Mouse (Mus musculus): Measurements from ENCODE around the gene Clps. TPM values are rescaled to one million over a fixed set of nuclear protein-coding genes. Genes with fewer than 3 reads are reported as not detected.
A peak's percentile ranks its signal among the peaks of the same experiment; 100 is the strongest.
"Not testable (repeated sequence)": the region's sequence is repeated elsewhere in the genome, so short reads cannot be mapped to it uniquely, and the experiment has no call there.

The Clps gene
- polyA plus RNA-seq, 1 experiment = 2.0 TPM

GRCm38 (mm10) chr17:28572521-28572920, 12.0 kb upstream of the Clps start:
- DNase-seq = no peak
- Histone ChIP-seq H3K4me1 (ENCODE audit: control insufficient read depth, insufficient read depth, low read length) (no peaks in the 10 kb centered on the region), H3K4me3 (ENCODE audit: insufficient read depth, low read depth, low read length) (no peak overlapping the region), H3K27me3 (replicated peaks; ENCODE audit: control insufficient read depth, insufficient read depth, low read length) (no peaks in the 10 kb centered on the region; the same call in 1 of the 2 replicates), H3K27ac (ENCODE audit: insufficient read depth, low read depth, low read length) (no peak overlapping the region), H3K36me3 (ENCODE audit: control insufficient read depth, insufficient read depth, low read length) (no peaks in the 10 kb centered on the region)
- 82% methylated on average over 7 of the region's 7 CpGs for WGBS
- TF ChIP-seq CTCF (conservative IDR thresholded peaks at IDR 0.05; ENCODE audit: insufficient read depth, insufficient read length, low read depth, low read length) = no peak
- TF ChIP-seq POLR2A (IDR thresholded peaks at IDR 0.05; ENCODE audit: low read depth, low read length) = no peak

- Histone ChIP-seq H3K36me3 (ENCODE audit: control insufficient read depth, insufficient read depth, low read length) (no peaks in the 10 kb centered on the region), H3K4me1 (ENCODE audit: control insufficient read depth, insufficient read depth, low read length) (no peaks in the 10 kb centered on the region), H3K27me3 (replicated peaks; ENCODE audit: control insufficient read depth, insufficient read depth, low read length) (no peaks in the 10 kb centered on the region; the same call in 1 of the 2 replicates), H3K4me3 (ENCODE audit: insufficient read depth, low read depth, low read length) (no peak overlapping the region), H3K27ac (ENCODE audit: insufficient read depth, low read depth, low read length) (no peak overlapping the region)
- 56% methylated on average over 3 of the region's 3 CpGs for WGBS
- TF ChIP-seq POLR2A (IDR thresholded peaks at IDR 0.05; ENCODE audit: low read depth, low read length) (no peak), CTCF (conservative IDR thresholded peaks at IDR 0.05; ENCODE audit: insufficient read depth, insufficient read length, low read depth, low read length) (no peak)
- DNase-seq = peak; percentile 58
These were observed 11.3 kb upstream of the Clps start for GRCm38 (mm10) chr17:28571868-28572267.

- H3K36me3 ChIP-seq (ENCODE audit: control insufficient read depth, insufficient read depth, low read length) = no peaks in the 10 kb centered on the region
- H3K27me3 ChIP-seq (replicated peaks; ENCODE audit: control insufficient read depth, insufficient read depth, low read length) = no peaks in the 10 kb centered on the region
- no peak overlapping the region for H3K4me3 ChIP-seq (ENCODE audit: insufficient read depth, low read depth, low read length)
- no peak for DNase-seq
- no peaks in the 10 kb centered on the region for H3K4me1 ChIP-seq (ENCODE audit: control insufficient read depth, insufficient read depth, low read length)
- TF ChIP-seq POLR2A (IDR thresholded peaks at IDR 0.05; ENCODE audit: low read depth, low read length) (no peak), CTCF (conservative IDR thresholded peaks at IDR 0.05; ENCODE audit: insufficient read depth, insufficient read length, low read depth, low read length) (no peak)
- no peak overlapping the region for H3K27ac ChIP-seq (ENCODE audit: insufficient read depth, low read depth, low read length)
- WGBS = 53% methylated on average over 3 of the region's 3 CpGs
These were observed 7.0 kb upstream of the Clps start for GRCm38 (mm10) chr17:28567541-28567940.

GRCm38 (mm10) chr17:28565181-28565580, 4.6 kb upstream of the Clps start:
- H3K36me3 ChIP-seq (ENCODE audit: control insufficient read depth, insufficient read depth, low read length) = no peaks in the 10 kb centered on the region
- TF ChIP-seq POLR2A (IDR thresholded peaks at IDR 0.05; ENCODE audit: low read depth, low read length) (no peak), CTCF (conservative IDR thresholded peaks at IDR 0.05; ENCODE audit: insufficient read depth, insufficient read length, low read depth, low read length) (no peak)
- no peak overlapping the region for H3K4me3 ChIP-seq (ENCODE audit: insufficient read depth, low read depth, low read length)
- H3K4me1 ChIP-seq (ENCODE audit: control insufficient read depth, insufficient read depth, low read length) = no peaks in the 10 kb centered on the region
- peak; percentile 29 for DNase-seq
- H3K27ac ChIP-seq (ENCODE audit: insufficient read depth, low read depth, low read length) = no peak overlapping the region
- no peaks in the 10 kb centered on the region for H3K27me3 ChIP-seq (replicated peaks; ENCODE audit: control insufficient read depth, insufficient read depth, low read length)

GRCm38 (mm10) chr17:28561613-28562012, 1.0 kb upstream of the Clps start:
- WGBS = 63% methylated on average over 7 of the region's 7 CpGs
- Histone ChIP-seq H3K36me3 (ENCODE audit: control insufficient read depth, insufficient read depth, low read length) (no peaks in the 10 kb centered on the region), H3K27ac (ENCODE audit: insufficient read depth, low read depth, low read length) (no peak overlapping the region), H3K27me3 (replicated peaks; ENCODE audit: control insufficient read depth, insufficient read depth, low read length) (no peaks in the 10 kb centered on the region), H3K4me1 (ENCODE audit: control insufficient read depth, insufficient read depth, low read length) (no peaks in the 10 kb centered on the region), H3K4me3 (ENCODE audit: insufficient read depth, low read depth, low read length) (no peak overlapping the region)
- DNase-seq = no peak
- TF ChIP-seq POLR2A (IDR thresholded peaks at IDR 0.05; ENCODE audit: low read depth, low read length) (no peak), CTCF (conservative IDR thresholded peaks at IDR 0.05; ENCODE audit: insufficient read depth, insufficient read length, low read depth, low read length) (no peak)

GRCm38 (mm10) chr17:28557772-28558171, 2.8 kb downstream of the Clps start:
- no peak overlapping the region for H3K4me3 ChIP-seq (ENCODE audit: insufficient read depth, low read depth, low read length)
- 75% methylated on average over 6 of the region's 6 CpGs for WGBS

GRCm38 (mm10) chr17:28556635-28557396, 3.8 kb downstream of the Clps start:
- no peak for DNase-seq
- TF ChIP-seq CTCF (conservative IDR thresholded peaks at IDR 0.05; ENCODE audit: insufficient read depth, insufficient read length, low read depth, low read length) = no peak
- TF ChIP-seq POLR2A (IDR thresholded peaks at IDR 0.05; ENCODE audit: low read depth, low read length) = no peak
- H3K27ac ChIP-seq (ENCODE audit: insufficient read depth, low read depth, low read length) = no peak overlapping the region
- H3K4me1 ChIP-seq (ENCODE audit: control insufficient read depth, insufficient read depth, low read length) = no peaks in the 10 kb centered on the region
- 57% methylated on average over 6 of the region's 6 CpGs for WGBS
- no peaks in the 10 kb centered on the region for H3K36me3 ChIP-seq (ENCODE audit: control insufficient read depth, insufficient read depth, low read length)
- H3K4me3 ChIP-seq (ENCODE audit: insufficient read depth, low read depth, low read length) = no peak overlapping the region
- H3K27me3 ChIP-seq (replicated peaks; ENCODE audit: control insufficient read depth, insufficient read depth, low read length) = no peaks in the 10 kb centered on the region

More at GRCm38 (mm10) chr17:28557772-28558171, 2.8 kb downstream of the Clps start:
- Histone ChIP-seq H3K36me3 (ENCODE audit: control insufficient read depth, insufficient read depth, low read length) (no peaks in the 10 kb centered on the region), H3K4me1 (ENCODE audit: control insufficient read depth, insufficient read depth, low read length) (no peaks in the 10 kb centered on the region), H3K27me3 (replicated peaks; ENCODE audit: control insufficient read depth, insufficient read depth, low read length) (no peaks in the 10 kb centered on the region), H3K27ac (ENCODE audit: insufficient read depth, low read depth, low read length) (no peak overlapping the region)
- TF ChIP-seq POLR2A (IDR thresholded peaks at IDR 0.05; ENCODE audit: low read depth, low read length) (no peak), CTCF (conservative IDR thresholded peaks at IDR 0.05; ENCODE audit: insufficient read depth, insufficient read length, low read depth, low read length) (no peak)
- no peak for DNase-seq

GRCm38 (mm10) chr17:28554021-28554420, 6.5 kb downstream of the Clps start:
- DNase-seq; H3K4me3 ChIP-seq (ENCODE audit: insufficient read depth, low read depth, low read length); H3K27me3 ChIP-seq (replicated peaks; ENCODE audit: control insufficient read depth, insufficient read depth, low read length); H3K27ac ChIP-seq (ENCODE audit: insufficient read depth, low read depth, low read length); H3K36me3 ChIP-seq (ENCODE audit: control insufficient read depth, insufficient read depth, low read length); H3K4me1 ChIP-seq (ENCODE audit: control insufficient read depth, insufficient read depth, low read length): not testable (repeated sequence)
- WGBS = 95% methylated on average over 4 of the region's 4 CpGs

Data from kidney, adult 2 months (tissue).